Mouse (Mus musculus): Measurements from ENCODE around the gene Card11.

The Card11 gene

GRCm38 (mm10) chr5:141000349-141000748 lies at the start of gene Card11:
TSS of gene Card11 (minus strand) at chr5:141000582.
- DNase-seq, result peak in 1 of 2 experiments; percentile 9

GRCm38 (mm10) chr5:141047651-141048218 lies 47.4 kb upstream of the Card11 start:
- no peak for DNase-seq

- DNase-seq, result no peak
These were observed 44.6 kb upstream of the Card11 start for GRCm38 (mm10) chr5:141044976-141045375.

- DNase-seq, result peak in 1 of 2 experiments; percentile 9
These were observed 43.5 kb upstream of the Card11 start for GRCm38 (mm10) chr5:141043654-141044447.

- DNase-seq, result no peak
These were observed 42.0 kb upstream of the Card11 start for GRCm38 (mm10) chr5:141042406-141042805.

GRCm38 (mm10) chr5:141040846-141041245 lies 40.5 kb upstream of the Card11 start:
- DNase-seq, result no peak

GRCm38 (mm10) chr5:141038342-141038741 lies 38.0 kb upstream of the Card11 start:
- DNase-seq, result no peak

GRCm38 (mm10) chr5:141035346-141035745 lies 35.0 kb upstream of the Card11 start:
- no peak for DNase-seq

GRCm38 (mm10) chr5:141034301-141034700 lies 33.9 kb upstream of the Card11 start:
- no peak for DNase-seq

- no peak for DNase-seq
These were observed 32.6 kb upstream of the Card11 start for GRCm38 (mm10) chr5:141033001-141033400.

GRCm38 (mm10) chr5:141029364-141029763 lies 29.0 kb upstream of the Card11 start:
- DNase-seq, result no peak

GRCm38 (mm10) chr5:141025635-141026034 lies 25.3 kb upstream of the Card11 start:
- no peak for DNase-seq

GRCm38 (mm10) chr5:141024435-141024834 lies 24.1 kb upstream of the Card11 start:
- DNase-seq, result peak in 1 of 2 experiments; percentile 29

GRCm38 (mm10) chr5:141017927-141018700 lies 17.7 kb upstream of the Card11 start:
- DNase-seq, result no peak

- DNase-seq, result no peak
These were observed 15.7 kb upstream of the Card11 start for GRCm38 (mm10) chr5:141016082-141016481.

- DNase-seq, result no peak
These were observed 13.8 kb upstream of the Card11 start for GRCm38 (mm10) chr5:141014216-141014615.

GRCm38 (mm10) chr5:141013465-141013864 lies 13.1 kb upstream of the Card11 start:
- peak; percentile 9 to 35 for DNase-seq

- DNase-seq, result no peak
These were observed 5.1 kb upstream of the Card11 start for GRCm38 (mm10) chr5:141005491-141005890.

GRCm38 (mm10) chr5:141004078-141004763 lies 3.8 kb upstream of the Card11 start:
- DNase-seq, result no peak

GRCm38 (mm10) chr5:140999178-140999672 lies 1.2 kb downstream of the Card11 start:
- no peak for DNase-seq

GRCm38 (mm10) chr5:140997767-140998166 lies 2.6 kb downstream of the Card11 start:
- peak in 1 of 2 experiments; percentile 16 for DNase-seq

Data from kidney, postnatal 4 days (tissue).